Comparison of ENCODE assay signal across 7 mouse cellular contexts in genomic region chr5:124241686-124242444, GRCm38 (mm10). TPM values are rescaled to one million over a fixed set of nuclear protein-coding genes. Genes with fewer than 3 reads are reported as not detected.
DNase-seq lines count a peak whose midpoint lies in the region; ATAC-seq lines count a peak whose summit lies in the region.

No protein-coding gene starts in this region.

- no peak overlapping the region for H3K27ac ChIP-seq in kidney, embryonic 16.5 days (ENCODE audit: low read length)
- peak overlapping the region; percentile 65 for H3K27ac ChIP-seq in forebrain, embryonic 13.5 days
- H3K27ac ChIP-seq in limb, embryonic 12.5 days, result peak overlapping the region; percentile 45; the same call in 1 of the 2 replicates

- no peak for DNase-seq in kidney, postnatal 10 days
- DNase-seq in cerebellum, postnatal 36 days, result no peak

- no peak overlapping the region for H3K4me3 ChIP-seq in kidney, embryonic 16.5 days (ENCODE audit: low read length)
- no peak overlapping the region for H3K4me3 ChIP-seq in forebrain, embryonic 13.5 days
- H3K4me3 ChIP-seq in limb, embryonic 12.5 days (replicated peaks), result no peak overlapping the region

- H3K9me3 ChIP-seq in kidney, embryonic 16.5 days (ENCODE audit: low read length), result no peaks in the 10 kb centered on the region
- H3K9me3 ChIP-seq in forebrain, embryonic 13.5 days (replicated peaks), result no peaks in the 10 kb centered on the region
- H3K9me3 ChIP-seq in limb, embryonic 12.5 days, result no peaks in the 10 kb centered on the region

- WGBS in kidney, embryonic 16.5 days, result 28% methylated on average over 10 of the region's 10 CpGs
- 20% methylated on average over 10 of the region's 10 CpGs for WGBS in forebrain, embryonic 13.5 days
- 25% methylated on average over 10 of the region's 10 CpGs for WGBS in limb, embryonic 12.5 days

- peaks cover 20% of the 10 kb centered on the region for H3K4me1 ChIP-seq in kidney, embryonic 16.5 days (ENCODE audit: insufficient read depth, low read length)
- peaks cover 28% of the 10 kb centered on the region for H3K4me1 ChIP-seq in forebrain, embryonic 13.5 days
- H3K4me1 ChIP-seq in limb, embryonic 12.5 days (replicated peaks), result peaks cover 24% of the 10 kb centered on the region

- H3K36me3 ChIP-seq in kidney, embryonic 16.5 days (ENCODE audit: insufficient read depth, low read length), result no peaks in the 10 kb centered on the region
- peaks cover 6% of the 10 kb centered on the region; the same call in 1 of the 2 replicates for H3K36me3 ChIP-seq in forebrain, embryonic 13.5 days (ENCODE audit: poor library complexity, severe bottlenecking)
- H3K36me3 ChIP-seq in limb, embryonic 12.5 days, result peaks cover 14% of the 10 kb centered on the region

- 0 out of 2 replicates have a peak overlapping the region, but pooled peaks have one; percentile 2 for H3K9ac ChIP-seq in kidney, embryonic 16.5 days (replicated peaks; ENCODE audit: low read length)
- H3K9ac ChIP-seq in forebrain, embryonic 13.5 days, result 0 out of 2 replicates have a peak overlapping the region, but pooled peaks have one; percentile 5
- no peak overlapping the region for H3K9ac ChIP-seq in limb, embryonic 12.5 days (replicated peaks)

- peak; percentile 43; the same call in 1 of the 2 replicates for ATAC-seq in kidney, embryonic 16.5 days (ENCODE audit: low FRiP score, low TSS enrichment)
- ATAC-seq in common myeloid progenitor, adult 5-6 weeks (replicated peaks; ENCODE audit: low read depth, poor library complexity, severe bottlenecking), result 0 out of 2 replicates have a peak, but pooled peaks have one; percentile 29
- ATAC-seq in forebrain, embryonic 13.5 days, result peak; percentile 70; the same call in 1 of the 2 replicates
- 0 out of 2 replicates have a peak, but pooled peaks have one; percentile 64 for ATAC-seq in limb, embryonic 12.5 days (ENCODE audit: insufficient number of reproducible peaks, insufficient read depth, low FRiP score, low TSS enrichment, low read depth)
- no peak for ATAC-seq in activated CD4-positive, CD25-positive, alpha-beta regulatory T cell, adult 4 months

- H3K27me3 ChIP-seq in kidney, embryonic 16.5 days (ENCODE audit: insufficient read depth, low read length), result no peaks in the 10 kb centered on the region
- H3K27me3 ChIP-seq in forebrain, embryonic 13.5 days, result peaks cover 17% of the 10 kb centered on the region; the same call in 1 of the 2 replicates
- peaks cover under 1% of the 10 kb centered on the region; the same call in 1 of the 2 replicates for H3K27me3 ChIP-seq in limb, embryonic 12.5 days

- H3K4me2 ChIP-seq in kidney, embryonic 16.5 days (replicated peaks; ENCODE audit: low read depth, low read length), result peak overlapping the region; percentile 17; the same call in 1 of the 2 replicates
- peak overlapping the region; percentile 37 for H3K4me2 ChIP-seq in forebrain, embryonic 13.5 days
- peak overlapping the region; percentile 45 for H3K4me2 ChIP-seq in limb, embryonic 12.5 days

RNA-seq across cellular contexts. Expression of gene Pitpnm2, which starts 7.7 kb away (rescaled TPM):
- 3.9 and 4.1 TPM in 2 replicates for polyA plus RNA-seq in kidney, embryonic 16.5 days (2015; fragmentation: Nextera tagmentation; extraction: Ambion mirVana)
- 12.6 and 17.5 TPM in 2 replicates for total RNA-seq in common myeloid progenitor, adult 5-6 weeks (2017)
- 5.4 and 6.5 TPM in 2 replicates for polyA plus RNA-seq in forebrain, embryonic 13.5 days (2015; fragmentation: Nextera tagmentation; extraction: Ambion mirVana)
- polyA plus RNA-seq in limb, embryonic 12.5 days (2016; fragmentation: Nextera tagmentation; extraction: Ambion mirVana), result 3.1 and 3.6 TPM in 2 replicates
- 10 to 100 TPM; 10.6 to 11.3 TPM for polyA plus RNA-seq in activated CD4-positive, CD25-positive, alpha-beta regulatory T cell, adult 4 months (2017; shearing (Covaris generic))
